Mouse (Mus musculus) ovary, postnatal 14 days (tissue): Measurements from ENCODE around the gene Cmas.

Experiments
- DNase-seq: peaks from one replicate; pipeline ENCODE4 v3.0.0; 2022; ENCODE audit warnings: low spot score

Gene Cmas

DNA sequence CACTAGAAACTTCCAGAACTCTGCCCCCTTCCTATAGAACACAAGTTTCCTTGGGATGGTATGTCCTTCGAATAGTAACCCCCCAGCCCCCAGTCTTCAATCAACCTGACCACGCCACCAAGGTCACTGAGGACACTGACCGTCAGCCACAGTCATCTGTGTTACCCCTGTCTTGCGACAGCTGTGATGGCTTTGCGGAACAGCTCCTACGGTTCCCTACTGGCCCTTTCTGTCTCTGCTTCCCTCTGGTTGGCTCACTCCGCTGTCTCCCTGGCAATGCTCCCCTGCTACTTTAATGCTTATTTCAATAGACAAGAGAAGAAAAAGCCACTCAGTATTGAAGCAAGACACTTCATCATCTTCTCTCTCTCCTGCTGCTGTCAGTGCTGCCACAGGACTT, 37.0 kb downstream of the Cmas start:
- no peak for DNase-seq

DNA sequence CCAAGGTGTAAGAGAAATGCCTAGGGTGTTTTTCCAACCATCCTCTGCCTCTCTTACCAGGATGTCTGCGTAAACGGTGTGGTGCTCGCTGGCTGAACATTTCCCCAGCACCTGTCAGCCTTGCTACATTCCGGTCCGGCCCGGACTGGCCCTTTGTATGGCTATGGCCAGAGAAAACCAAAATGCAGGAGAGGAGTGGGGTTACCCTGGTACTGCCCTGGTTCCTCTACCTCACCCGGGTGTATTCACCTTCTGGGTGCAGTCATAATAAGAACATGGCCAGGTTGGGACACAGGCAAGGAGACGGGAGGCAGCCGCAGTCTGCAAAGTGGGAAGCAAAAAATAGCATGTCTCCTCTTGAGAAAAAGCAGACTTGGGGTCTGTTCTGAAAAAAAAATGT, 38.6 kb downstream of the Cmas start:
- DNase-seq, result no peak

DNA sequence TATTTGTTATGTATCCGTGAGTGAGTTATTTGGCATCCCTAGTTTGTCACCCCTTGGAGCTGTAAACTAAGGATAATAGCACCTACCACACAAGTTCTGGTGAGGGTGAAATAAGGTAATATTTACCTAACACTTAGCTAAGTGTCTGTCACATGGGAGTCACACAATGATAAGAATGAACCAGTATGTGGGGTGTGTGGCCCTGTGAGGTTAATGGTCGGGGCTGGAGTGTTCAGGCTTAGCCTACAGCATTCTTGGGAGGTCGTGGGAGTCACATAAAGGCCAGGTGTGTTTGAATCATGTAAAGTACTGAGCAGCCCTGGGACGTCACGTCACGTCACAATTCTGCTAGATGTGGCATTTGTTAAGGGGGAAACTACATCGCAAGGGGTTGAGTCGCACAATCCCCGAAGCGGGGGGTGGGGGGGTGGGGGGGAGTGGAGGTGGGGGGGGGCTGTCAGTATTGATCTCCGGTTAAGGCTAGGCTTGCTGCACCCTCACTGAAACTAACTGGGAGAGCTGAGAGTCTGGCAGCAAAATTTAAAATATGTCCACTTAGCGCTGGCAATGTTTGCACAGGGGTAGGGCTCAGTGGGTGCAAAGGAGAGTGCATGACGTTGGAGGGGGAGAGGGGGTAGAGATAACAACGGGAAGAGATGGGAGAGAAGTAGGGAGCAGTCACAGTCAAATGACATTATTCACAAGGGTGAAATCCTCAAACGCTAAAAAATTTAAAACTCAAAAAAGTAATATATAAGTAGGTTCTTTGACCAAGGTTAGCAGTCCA, 39.4 kb downstream of the Cmas start:
- DNase-seq, result no peak

DNA sequence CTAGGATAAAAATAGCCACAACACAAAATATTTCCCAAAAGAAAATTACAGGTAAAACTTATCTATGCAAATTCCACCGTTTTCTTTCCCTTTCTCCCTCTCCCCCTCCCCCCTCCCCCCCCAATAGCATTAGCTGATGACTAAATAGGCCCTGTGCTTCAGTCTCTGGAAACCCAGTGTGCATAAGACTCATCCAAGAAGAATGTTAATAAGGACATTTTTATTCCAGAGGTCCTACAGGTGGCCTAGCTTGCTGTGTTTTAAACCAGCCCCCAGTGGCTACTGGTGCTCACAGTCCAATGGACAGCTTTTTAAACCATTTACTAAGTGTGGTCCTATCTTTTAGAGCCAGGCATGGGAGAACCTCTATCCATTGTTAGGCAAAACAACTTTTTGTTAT, 41.5 kb downstream of the Cmas start:
- no peak for DNase-seq

DNA sequence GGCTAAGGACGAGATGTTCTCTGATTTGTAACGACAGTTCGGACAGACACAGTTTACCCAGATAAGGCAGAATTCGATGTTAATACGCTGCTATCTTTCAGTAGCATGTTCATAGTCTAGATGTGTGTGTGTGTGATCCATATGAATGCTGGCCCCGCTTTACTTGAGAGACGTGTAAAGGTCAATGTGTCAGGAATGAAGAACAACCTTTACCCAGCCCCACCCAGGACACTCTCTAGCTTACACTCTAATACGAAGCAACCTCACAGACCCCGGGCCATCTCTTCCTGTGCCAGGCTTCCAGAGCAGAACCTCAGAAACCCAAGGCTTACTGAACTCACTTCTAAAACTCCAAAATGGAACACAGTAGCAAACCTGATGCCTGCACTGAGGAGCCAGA, 42.4 kb downstream of the Cmas start:
- no peak for DNase-seq

DNA sequence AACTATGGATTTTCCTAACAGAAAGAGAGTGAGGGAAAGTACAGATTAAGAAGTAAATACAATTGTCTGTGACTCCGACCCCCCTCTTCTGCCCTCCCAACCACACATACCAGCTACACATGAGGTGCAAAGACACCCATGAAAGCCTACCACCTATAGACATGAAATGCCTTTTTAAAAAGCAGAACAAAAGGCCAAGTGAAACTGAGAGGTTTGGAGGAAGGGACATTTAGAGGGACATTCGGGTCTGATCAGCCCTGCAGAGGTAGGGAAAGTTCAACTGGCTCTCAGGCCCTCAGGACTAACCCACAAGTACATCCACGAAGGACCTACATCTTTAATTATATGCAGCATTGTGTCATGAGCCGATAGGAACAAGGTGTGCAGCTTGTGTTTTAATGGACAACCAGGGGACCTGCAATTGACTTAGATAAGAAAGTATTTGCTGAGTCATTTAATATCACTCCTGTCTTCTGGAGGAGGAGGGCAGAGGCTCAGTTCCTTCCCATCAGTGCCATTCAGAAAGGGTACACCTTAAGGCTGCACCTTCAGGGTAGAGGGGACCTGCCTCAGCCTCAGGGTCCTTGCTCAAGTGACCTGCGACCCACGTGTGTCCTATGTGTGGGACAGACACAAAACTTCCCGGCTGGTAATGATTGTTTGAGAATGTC, 43.4 kb downstream of the Cmas start:
- no peak for DNase-seq

DNA sequence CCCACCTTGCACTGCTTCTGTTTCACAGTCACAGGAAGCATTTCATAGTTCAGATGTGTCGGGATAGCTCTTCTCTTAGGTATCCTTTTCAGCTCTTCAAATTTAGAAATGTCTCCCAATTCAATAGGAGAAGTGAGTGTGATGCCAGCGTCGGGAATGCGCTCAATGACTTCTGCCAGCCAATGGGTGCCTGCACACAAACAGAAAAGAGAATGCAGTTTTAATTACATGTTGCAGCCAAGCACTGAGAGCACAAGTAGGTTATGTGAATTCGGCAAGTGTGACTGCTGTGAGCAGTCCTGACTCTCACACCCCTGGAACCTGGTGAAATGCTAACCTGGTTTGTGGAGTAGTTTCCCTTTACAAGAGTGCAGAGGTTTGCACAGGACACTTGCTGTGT, 45.2 kb downstream of the Cmas start:
- no peak for DNase-seq

DNA sequence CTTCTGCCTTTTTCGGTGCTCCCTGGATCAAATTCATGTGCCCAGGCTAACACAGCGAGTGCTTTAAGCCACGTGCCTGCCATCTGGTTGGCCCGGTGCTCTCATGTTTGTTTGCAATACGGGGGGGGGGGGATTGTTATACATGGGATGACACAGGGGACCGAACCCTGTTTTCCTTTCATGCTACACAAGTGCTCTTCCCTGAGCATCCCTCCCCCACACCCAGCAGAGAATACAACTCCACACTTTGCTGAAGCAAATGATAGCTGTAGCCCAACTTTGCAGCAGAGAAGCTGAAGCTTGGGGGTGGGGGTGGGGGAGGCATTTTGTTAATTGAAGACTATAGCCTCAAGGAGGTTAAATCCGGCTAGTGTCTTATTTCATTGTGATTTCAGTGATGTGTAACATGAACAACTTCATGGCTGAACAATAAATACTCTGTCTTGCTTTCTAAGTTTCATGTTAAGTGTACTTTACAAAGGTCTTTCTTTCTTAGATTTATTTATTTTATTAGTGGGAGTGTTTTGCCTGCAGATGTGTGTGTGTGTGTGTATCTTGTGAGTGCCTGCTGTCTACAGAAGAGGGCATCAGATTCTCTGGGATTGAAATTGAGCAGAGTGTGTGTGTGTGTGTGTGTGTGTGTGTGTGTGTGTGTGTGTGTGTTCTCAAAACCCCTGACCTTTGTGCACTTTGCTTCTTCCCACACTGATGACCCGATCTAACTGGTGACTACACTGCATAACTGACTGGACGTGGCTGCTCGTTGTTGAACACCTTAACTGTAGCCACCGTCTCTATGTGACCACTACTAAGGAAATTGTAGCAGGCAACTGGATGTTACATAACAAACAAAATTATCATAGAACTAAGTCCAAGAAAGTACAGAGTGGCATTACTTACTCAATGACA, 46.4 kb downstream of the Cmas start:
- no peak for DNase-seq

DNA sequence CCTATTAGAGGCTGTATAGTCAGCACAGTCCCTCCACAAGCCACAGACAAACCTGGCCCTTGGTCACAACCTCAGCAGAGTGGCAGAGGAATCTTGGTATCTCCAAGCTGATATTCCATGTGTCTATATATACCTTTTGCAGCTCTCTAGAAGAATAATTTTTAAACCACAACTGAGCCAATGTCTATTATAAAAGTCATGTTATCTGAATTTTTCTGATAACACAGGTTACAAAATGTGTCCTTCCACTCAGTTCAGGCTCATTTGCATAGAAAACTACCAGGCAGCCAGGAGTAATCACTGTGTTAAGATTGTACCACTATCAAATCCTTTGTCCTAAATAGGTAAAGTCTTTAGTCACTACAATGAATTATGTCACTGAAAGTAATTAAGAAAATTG, 47.9 kb downstream of the Cmas start, which contains the start of gene Sult6b2:
Sult6b2 (minus strand) TSS at position 101 of the 400 bp plus-strand sequence.
- DNase-seq, result no peak

DNA sequence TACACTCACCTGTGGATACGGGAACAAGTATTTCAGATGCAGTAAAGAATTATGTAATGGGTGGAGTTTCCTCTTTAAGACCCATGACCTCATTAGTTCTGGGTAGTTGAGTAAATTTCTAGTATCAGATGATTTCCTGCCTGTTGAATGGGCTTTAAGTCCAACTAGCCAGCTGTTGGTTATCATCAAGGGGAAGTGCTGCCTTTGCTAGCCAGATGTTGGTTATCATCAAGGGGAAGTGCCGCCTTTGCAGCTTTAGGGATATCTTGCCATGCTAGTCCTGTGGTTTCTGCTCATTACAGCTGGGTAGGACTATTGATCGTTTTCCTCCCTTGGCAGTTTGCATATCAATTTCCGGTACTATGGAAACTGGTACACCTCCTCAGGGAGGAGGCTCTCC, 49.8 kb downstream of the Cmas start:
- no peak for DNase-seq

DNA sequence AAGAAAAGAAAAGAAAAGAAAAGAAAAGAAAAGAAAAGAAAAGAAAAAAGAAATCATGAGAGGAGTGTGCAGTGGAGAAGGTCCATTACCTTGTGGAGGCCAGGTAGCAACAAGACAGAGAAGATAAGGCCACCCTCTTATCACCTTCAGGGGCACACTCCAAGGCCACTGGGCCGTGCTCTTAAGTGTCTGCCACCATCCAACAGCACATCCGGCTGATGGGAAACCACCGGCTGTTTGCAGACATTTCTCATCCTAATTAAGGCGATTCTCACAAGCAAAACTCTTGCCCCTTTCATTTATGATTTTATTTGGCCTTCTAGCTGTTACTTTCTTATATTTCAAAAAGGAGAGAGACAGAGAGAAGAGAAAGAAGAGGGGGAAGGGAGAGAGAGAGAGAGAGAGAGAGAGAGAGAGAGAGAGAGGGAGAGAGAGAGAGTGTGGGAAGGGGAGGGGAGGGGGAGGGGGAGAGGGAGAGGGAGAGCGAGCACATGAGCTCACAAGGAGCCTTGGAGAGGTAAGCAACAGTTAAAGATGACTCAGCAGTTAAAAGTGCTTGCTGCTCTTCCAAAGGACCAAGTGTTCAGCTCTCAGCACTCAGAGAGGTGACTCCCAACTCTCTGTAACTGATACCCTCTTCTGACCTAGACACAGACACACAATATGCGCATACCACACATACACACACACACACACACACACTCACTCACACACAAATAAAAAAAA, 53.0 kb downstream of the Cmas start:
- DNase-seq, result no peak

DNA sequence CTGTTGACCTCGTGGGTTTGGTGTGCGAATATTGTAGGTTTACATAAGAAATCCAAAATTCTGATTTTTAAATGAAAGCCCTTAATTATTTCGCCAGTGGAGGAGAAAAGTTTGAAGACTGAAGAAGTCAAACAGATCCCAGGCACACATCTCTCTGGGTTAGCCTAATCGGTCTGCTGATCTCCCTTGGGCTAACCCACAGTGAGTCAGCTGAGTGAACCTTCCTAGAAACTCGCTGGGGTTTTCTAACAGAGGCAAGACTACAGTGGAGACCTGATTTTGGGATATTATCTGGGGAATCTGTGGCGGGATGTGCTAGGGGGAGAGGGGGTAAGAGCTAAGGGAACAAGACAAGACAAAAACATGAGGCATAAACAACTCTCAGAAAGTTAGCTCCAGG, 53.8 kb downstream of the Cmas start:
- DNase-seq, result no peak

DNA sequence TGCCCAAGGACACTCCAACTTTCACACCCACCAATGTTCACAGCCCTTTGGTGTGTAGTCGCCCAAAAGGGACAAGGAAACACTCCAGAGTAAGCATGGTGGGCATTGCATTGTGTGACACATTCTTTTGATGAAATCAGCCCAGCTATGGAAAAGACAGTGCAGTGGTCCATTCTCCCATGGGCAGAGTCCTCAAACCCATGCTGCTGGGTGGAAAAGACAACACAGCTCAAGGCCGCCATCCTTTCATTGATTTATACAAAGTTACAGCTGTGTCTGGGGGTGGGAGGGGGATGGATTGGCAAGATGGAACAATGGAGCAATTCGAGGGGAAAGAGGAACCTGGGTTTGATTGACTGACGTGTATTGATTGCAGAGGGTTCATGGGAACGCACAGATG, 56.5 kb downstream of the Cmas start:
- DNase-seq, result no peak

DNA sequence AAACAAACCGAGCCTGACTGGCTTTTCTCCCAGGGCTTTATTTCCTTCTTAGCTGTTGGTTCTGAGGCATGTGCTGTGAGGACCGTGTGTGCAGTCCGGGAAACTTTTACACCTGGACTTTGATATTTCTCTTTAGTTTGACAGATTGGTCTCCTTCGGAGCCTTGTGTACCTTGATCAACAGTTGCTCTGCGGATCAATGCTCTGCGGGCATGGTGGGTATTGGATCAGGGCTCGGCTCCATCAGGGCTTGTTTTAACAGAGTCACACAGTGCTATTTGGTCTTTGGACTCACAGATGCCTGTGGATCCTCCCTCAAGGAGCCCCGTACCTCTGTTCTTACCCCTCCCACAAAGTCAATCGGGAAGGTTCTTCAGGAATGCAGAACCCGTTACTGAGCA, 57.5 kb downstream of the Cmas start:
- DNase-seq, result no peak

DNA sequence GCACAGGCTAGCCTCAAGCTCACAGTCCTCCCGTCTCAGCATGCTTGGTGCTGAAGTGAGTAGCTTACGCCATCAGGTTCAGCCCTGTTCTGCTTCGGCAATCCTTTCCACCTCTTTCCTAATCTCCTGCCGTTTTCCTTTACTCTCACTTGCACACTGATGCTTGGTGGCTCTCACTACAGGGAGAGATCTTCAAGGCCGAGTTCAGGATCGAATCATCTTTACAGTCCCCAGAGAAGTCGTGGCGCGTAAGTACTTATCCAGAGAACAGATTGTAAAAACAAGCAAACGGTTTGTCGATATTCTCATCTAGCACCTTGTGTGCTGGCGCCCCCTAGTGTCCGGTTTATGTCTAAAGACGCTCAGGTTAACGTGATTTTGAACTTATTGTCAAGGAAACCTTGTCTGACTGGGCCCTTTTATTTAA, 58.0 kb downstream of the Cmas start:
- DNase-seq, result peak; percentile 67

DNA sequence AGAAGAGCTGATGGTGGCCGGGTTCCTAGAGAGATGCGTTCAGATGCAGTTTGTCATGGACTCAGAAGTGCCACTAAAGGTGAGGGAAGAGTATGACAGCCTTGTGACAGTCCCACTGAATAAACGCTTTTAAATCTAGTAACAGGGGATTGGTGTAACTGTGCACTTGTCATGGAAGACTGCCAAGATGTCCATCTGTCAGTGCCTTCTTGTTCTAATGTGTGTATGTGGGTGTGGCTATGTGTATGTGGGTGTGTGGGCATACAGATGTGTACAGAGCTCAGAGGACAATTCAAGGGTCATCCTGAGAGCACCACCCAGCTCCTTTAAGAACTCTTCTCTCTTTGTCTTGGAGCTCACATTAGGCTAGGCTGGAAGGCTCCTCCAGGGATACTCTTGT, 59.0 kb downstream of the Cmas start:
- no peak for DNase-seq

DNA sequence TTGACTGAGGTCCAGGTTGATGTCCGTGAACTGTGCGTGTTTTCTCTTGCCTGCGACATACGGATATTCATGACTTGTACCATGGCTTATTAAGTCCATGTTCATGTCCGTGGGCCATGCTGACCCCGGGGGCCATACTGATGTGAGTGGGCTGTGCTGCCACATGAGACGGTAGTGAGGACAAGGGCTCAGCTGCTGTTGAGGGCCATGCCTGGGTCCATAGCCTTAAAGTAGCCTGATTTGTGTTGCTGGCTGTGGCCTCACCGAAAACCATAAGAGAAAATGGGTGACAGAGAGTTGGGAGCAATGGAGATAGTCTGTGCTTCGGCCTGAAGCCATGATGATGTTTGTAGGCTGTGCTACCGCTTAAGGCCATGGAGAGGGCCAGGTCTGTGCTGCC, 61.8 kb downstream of the Cmas start:
- DNase-seq, result no peak

DNA sequence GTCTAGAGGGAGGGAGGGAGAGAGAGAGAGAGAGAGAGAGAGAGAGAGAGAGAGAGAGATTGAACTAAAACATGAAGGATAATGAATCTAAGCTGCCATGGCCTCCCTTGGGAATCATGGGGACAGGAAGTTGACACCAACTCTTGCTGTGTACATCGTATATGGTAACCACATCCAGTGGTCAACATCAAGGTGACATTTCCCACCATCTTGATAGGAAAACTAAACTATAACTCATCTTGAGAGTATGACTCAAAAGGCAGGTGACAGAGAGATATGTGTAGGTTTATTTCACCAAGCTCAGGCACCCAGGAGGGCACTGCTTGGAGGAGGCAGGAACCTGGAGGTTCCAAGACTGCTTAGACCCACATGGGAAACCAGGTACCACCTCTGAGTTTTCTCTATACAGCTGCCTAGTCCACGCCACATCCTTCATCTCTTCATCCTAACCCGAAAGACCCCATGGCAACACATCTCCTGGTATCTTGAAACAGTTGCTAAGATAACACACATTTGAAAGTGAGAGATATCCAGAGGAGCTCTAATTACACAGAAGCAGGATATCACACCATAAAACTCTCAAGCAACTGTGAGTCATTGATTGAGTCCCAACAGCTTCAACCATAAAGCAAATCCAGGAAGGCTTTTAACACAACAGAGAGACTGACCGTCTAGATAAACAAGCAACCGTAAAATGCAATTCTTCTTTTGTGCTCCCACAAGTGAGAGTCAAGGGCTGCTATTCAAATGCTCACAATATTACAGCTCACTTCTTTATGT, 66.7 kb downstream of the Cmas start:
- DNase-seq, result no peak
